ENCODE assay signal across 18 mouse cellular contexts in the genomic region with DNA sequence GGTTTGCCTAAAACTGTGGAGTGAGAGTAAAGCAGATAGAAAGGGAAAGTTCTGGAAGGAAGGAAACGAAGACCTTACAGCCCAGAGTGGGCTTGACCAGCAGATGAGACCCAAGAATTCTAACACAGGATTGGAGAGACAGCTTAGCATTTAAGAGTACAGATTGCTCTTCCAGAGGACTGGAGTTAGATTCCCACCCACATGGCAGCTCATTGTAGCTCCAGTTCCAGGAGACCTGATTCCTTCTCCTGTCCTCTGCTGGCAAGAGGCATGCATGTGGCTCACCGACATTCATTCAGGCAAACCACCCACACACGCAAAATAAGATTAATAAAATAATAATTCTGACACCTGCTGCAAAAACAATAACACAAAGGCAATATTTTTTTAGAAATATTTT.
"Had no signal": no experiment of that assay in that cellular context is flagged by ENCODE, and none has a peak within 500 bp of the region (broad histone marks: within the 10 kb centered on the region; RNA-seq: fewer than 3 reads in every experiment).

No protein-coding gene starts in this region.

- ATAC-seq: midbrain, embryonic 16.5 days had no signal

- H3K27ac ChIP-seq: midbrain, embryonic 10.5 days; neural tube, embryonic 13.5 days; neural tube, embryonic 15.5 days had no signal

- H3K4me3 ChIP-seq: midbrain, embryonic 10.5 days; myocyte; neural tube, embryonic 13.5 days; neural tube, embryonic 15.5 days had no signal

- DNase-seq: lung, adult 18-20 months; lung, embryonic 14.5 days; lung, postnatal 10 days; lung, postnatal 4 days; midbrain, embryonic 14.5 days; retina, postnatal 1 day; right cerebral cortex, adult 18-20 months; right cerebral cortex, postnatal 25 days; right cerebral cortex, postnatal 4 days; spleen, adult 18-20 months; thymus, adult 18-20 months; thymus, postnatal 14 days; thymus, postnatal 36 days had no signal
